Mouse (Mus musculus) kidney, adult 11 months (tissue): Measurements from ENCODE around the gene Fetub.
A peak's percentile ranks its signal among the peaks of the same experiment; 100 is the strongest.
"Not testable (repeated sequence)": the region's sequence is repeated elsewhere in the genome, so short reads cannot be mapped to it uniquely, and the experiment has no call there.

ENCODE experiments used
- DNase-seq: peaks from one replicate; pipeline ENCODE4 v3.0.0; 2022

Gene Fetub

DNA sequence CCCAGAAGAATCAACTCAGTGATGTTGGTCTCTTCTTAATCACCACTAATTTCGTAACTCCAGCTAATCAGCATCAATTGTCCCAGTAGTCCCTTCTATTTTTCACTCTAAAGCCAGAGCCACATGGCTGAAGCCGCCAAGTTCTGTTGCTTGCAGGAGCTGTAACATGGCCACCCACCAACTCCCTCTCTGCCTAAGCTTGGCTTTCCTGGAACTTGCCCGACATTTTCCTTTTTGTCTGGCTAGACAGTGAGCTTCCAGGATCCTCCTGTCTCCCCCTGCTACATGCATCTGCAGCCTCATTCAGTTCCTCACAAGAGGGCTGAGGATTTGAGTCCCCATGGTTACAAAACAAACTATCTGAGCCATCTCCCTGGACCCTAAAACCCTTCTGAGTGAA, 6.1 kb upstream of the Fetub start:
- DNase-seq, result no peak

DNA sequence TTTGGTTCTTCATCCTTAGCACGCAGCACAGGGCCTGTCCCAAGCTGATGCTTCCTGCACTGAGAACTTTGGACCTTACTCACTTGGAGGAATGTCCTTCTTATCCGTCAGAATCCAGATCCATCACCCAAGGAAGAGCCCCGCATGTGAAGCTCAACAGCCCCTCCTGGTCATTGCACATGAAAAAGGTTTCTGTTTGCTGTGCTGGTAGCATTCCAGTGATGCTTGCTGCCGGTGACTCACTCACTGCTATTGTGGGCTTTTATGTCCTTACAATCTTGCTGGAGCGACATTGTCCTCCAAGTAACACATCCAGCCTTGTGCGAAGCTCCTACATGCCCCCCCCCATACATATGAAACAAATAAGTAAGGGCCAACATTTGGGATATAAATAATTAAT, 5.2 kb upstream of the Fetub start:
- DNase-seq, result no peak

DNA sequence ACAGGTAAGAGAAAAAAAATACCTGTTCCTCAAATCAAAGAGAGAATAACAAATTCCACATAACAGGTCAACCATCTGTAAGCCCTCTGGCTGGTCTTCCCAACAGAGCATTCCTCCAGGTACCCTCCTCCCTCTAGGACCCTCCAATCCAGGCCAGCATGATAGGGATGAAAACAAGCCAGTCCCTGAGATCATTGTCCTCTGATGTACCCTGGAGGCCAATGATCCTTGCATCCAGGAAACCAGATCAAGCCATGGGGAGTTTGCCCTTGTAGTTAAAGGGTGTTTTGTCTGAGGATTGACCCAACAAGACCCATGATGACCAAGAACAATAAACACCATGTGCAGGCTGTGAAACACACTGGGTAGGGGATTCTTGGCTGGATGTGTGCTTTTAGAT, 3.9 kb upstream of the Fetub start:
- DNase-seq, result no peak

DNA sequence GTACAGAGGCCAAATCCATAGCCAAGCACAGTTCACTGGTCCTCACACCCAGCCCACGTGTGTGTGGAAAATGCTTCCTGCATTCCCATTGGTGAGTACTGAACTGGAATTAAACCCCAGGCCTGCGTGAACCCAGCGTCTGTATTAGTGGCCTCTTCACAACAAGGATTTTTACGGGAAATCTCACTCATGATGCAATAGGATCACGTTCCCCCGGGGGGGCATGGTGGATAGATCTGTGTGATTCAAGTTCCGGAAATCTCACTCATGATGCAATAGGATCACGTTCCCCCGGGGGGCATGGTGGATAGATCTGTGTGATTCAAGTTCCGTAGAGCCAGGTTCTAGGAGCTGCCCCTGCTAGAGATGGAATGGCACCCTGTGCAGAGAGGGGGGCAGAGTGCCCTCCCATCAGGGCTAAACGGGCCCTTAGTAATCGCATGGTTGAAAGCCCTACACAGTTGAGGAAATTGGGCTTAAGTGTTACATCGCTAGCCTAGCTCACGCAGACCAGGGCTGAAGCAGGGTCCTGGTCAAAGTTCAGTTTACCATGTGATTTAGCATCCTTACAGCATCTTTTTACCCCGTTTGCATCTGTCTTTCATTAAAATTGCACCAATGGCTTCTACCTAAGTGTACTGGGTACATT, 654 bp downstream of the Fetub start:
- no peak for DNase-seq

DNA sequence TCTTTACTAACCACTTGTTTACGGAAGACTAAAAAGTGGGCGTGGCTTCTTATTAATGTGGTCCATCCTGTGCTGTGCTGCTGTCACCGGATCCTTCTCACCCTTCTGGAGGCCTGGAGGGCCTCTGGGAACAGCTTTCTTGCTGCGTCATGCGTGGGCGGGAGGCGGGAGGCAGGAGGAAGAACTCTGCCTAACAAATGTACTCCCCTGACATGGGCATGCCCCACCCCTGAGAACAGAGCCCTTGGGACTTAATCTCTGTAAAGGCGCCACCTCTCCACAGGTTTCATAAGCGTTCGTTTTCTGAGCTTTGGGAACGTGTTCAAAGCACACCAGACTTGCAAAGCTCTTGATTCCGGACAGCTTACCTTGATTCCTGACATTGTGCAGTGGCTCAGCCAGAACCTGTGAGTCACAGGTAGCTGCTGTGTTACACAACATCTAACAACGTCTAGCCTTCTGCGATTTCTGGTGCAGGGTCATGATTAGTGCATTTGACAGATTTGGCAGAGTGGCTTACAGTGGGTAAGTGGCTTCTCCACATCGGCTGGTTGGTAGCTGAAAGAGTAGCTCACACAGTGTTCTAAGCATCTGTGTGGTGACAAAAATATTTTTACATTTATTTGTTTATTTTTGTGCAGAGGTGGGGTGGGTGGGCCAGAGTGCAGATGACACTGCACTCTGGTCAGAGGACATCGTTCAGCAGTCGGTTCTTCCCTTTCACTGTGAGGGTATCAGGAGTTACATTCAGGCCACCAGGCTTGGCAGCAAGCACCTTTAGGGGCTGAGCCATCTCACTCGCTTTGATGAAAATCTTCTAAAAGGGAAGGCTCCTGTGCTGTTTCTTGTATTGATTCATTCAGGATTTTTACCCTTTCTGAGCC, 2.1 kb downstream of the Fetub start:
- DNase-seq, result peak; percentile 11

DNA sequence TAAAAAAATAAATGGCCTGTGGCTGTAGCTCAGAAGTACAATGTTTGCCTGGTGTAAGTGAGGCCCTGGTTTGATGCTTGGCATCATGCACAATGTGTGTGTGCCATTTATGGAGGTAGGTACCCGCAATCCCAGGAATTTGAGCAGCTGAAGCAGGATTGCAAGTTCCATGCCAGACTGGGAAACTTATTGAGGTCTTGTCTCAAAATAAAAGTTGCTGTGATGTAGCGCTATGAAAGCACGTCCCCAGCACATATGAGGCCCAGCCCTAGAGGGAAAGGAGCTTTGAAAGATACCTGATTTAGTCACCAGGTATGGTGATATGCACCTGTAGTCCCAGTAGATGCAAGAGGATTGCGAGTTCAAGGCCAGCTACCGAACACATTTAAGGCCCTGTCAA, 3.6 kb downstream of the Fetub start:
- DNase-seq, result no peak

DNA sequence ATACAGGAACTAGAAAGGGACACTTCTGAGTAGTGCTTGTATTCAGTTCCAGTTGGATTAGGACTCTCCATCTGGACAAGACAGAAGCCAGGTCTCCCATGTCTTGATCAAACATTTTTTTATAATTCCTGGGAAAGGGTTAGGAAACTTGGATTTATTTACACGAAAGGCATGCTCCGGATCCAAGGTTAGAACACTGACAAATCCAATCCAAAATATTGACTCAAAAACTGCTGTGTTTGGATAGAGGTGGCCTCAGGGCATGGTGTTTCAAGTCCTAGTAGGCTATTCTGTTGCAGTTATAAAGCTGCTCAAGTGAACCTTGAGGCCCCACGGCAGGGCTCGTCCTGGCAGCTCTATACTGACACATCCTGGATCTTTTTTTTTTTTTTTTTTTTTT, 4.3 kb downstream of the Fetub start:
- no peak for DNase-seq

DNA sequence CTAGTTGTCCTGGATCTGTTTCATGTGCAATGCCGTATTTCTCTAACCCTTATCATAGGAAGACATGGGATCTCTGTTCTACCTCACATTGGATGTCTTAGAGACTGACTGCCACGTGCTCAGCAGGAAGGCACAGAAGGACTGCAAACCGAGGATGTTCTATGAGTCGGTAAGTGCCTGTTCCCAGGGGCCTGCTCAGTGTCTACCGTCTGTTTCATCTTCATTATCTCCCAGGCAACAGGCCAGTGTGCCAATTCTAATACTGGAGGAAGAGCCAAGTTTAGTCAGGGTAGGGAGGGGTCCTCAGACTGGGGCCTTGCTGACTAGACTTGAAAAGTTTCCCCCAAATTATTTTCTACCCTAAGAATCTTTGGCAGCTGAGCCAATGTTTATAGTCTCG, 11.4 kb downstream of the Fetub start:
- DNase-seq, result no peak

DNA sequence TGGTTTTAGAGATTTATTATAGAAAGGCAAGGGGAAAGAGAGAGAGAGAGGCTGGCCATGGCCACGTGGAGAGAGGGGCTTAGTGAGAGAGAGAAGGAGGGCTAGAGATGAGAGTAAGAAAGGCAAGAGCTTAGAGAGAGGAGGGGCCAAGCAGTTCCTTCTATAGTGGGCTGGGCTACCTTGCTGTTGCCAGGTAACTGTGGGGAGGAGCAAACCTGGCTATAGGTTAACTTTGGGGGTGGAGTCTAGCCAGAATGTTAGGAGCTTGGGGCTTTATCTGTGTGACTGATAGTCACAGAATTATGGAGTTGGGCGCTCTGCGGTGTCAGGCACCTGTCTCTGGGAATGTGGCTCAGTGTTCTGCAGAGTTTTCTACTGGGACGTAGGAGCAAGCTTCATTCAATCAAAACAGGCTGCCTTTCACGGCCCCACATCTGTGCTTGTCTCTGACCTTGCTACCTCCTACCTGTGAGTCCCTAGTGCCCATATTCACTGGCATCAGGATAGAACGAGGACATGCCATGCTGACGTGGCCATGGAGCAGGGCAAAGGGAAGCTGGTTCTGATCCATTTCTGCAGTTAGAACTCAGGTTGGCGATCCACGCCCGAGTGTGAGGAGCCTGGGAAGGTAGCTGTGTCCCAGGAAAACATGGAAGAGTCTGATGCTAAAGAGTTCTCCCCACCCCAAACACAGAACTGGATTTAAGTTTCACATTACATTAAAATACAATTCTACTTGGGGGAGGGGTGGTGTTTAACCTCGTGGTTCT, 13.5 kb downstream of the Fetub start:
- DNase-seq, result no peak

DNA sequence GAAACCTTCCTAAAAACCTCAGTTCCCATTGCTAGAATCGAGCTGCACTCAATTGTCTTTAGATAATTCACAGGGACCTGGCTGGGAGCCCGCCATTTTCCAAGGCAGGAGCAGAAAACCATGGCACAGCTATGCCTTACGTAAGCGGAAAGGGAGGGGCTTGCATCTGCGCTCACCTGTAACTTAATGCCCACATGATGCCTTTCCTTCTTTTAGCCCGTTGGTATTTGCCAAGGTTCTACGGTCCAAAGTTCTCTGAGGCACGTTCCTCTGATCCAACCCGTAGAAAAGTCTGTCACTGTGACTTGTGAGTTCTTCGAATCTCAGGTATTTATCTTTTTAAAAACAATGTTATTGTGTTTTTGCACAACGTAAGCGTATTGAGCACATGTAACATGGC, 19.5 kb downstream of the Fetub start:
- DNase-seq, result peak; percentile 38

DNA sequence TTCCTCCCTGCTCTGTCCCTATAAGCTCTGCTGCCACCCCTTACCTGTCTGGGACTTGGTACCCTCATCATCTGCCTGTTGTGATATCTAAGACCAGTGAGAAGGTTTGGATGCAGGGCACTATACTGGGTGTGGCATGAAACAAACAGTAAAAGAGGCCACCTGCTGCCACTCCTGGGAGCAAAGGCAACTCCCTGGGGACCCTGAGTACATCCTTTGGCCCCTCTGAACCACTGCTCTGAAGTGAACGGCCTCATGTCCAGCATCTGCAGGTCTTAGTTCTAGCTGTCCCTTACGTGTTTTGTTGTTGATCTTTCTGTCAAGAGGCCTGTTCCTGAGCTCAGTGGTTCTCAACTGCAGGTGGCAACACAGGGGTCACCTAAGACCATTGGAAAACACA, 20.4 kb downstream of the Fetub start:
- DNase-seq, result no peak

DNA sequence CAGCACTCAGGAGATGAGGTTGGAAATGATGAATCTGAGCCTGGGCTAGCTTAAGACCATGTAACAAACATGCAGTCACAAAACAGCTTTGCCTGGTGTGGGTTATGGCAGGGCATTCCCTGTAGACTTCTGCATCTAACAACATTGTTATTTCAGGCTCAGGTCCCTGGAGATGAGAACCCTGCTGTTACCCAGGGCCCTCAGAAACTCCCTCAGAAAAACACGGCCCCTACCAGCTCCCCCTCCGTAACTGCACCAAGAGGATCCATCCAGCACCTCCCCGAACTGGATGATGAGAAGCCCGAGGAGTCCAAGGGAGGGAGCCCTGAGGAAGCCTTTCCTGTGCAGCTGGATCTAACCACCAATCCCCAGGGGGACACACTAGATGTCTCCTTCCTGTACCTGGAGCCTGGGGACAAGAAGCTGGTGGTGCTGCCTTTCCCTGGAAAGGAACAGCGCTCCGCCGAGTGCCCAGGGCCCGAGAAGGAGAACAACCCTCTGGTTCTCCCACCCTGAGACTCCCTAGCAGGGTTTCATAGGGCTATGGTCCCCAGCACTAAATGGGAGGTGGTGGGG, 21.1 kb downstream of the Fetub start:
- no peak for DNase-seq

DNA sequence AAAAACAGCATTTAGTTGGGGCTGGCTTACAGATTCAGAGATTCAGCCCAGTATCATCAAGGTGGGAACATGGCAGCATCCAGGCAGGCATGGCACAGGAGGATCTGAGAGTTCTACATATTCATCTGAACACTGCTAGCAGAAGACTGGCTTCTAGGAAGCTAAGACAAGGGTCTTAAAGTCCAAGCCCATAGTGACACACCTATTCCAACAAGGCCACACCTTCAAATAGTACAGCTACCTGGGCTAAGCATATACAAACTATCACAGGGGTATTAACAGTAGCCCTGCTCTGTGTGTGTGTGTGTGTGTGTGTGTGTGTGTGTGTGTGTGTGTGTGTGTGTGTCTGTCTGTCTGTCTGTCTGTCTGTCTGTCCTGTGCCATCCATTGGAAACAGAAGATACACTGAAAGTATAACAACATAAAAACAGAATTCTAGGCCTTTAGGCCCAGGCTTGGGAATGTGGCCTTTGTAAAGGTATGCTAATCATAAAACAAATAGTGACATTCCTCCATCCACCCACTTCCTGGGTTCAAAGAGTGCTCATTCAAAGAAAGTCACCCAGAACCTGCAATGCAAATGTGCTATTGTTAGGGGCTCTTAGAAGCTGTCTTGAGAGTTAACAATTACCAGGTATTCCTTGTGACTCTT, 23.8 kb downstream of the Fetub start:
- DNase-seq, result not testable (repeated sequence)

DNA sequence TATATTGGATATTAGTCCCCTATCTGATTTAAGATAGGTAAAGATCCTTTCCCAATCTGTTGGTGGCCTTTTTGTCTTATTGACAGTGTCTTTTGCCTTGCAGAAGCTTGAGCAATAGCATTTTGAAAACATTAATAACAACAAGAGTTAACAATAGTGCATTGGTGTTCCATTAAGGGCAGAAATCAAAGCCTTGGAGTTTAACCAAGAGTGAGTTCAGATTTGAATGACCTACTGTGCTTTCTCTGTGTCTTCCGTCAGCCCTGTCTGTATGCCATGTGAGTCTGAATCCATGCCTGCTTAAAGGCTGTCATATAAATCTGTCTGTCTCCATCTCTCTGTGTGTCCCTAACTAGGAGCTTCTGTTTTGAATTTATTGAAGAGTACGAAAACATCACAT, 29.2 kb downstream of the Fetub start:
- DNase-seq, result no peak

DNA sequence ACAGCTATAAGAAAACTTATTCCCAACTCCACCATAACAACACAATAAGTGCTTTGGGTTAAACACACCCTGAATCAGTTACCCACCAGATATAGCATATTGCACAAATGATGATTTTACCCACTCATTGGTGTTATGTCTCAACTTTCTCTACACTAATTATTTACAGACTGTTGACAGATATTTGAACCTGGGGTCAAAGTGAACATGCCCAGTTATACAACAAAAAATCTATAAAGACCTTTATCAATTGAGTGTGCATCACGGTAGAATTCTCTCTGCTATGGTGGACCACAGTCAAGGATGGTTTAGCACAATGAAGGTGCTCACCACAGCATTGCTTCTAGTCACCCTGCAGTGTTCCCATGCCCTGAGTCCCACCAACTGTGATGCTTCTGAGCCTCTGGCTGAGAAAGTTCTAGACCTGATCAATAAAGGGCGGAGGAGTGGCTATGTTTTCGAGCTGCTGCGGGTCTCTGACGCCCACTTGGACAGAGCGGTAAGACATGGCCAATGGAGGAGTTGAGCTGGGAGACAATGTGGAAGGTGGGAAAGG, 32.8 kb downstream of the Fetub start, which contains the start of gene Hrg:
Hrg (plus strand) TSS at position 233 of the 556 bp plus-strand sequence.
- no peak for DNase-seq

DNA sequence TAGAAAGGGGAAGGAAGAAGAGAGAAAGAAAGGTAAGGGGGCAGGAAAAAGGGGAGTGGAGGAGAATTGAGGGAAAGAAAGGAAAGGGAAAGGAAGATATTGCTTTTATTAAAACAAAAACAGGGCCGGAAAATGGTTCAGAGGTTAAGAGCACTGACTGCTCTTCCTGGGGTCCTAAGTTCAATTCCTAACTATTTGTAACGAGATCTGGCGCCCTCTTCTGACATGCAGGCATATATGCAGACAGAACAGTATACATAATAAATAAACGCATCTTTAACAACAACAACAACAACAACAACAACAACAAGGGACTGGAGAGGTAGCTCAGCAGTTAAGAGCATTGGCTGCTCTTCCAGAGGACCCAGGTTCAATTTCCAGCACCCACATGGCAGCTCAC, 34.9 kb downstream of the Fetub start:
- DNase-seq, result no peak

DNA sequence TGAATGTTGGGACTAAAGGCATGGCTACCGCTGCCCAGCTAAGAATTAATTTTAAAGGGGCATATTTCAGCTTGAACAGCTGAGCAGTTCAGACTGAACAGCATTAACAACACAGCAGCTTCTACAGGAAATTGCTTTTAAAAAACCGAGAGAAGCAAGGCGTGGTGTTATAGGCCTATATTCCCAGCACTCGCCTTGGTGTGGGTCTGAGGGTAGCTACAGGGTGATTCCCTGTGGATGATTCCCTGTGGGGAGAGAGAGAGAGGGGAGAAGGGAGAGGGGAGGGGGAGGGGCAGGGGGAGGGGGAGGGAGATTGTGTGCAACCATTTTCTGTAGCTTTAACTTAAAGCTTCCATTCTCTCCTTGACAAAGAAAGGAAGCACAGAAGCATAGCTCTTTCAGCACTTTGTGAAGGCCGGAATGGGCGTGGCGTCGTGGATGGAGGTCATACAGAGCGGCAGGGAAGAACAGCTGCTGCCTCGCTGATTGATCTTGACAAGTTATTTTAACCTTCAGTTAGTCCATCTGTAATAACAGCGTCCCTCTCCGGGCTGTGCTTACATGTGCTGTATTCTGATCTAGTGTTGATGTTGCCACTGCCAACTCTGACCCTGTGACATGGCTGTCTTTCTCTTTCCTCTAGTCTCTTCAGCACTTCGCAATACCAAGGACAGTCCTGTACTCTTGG, 37.4 kb downstream of the Fetub start:
- DNase-seq, result no peak

DNA sequence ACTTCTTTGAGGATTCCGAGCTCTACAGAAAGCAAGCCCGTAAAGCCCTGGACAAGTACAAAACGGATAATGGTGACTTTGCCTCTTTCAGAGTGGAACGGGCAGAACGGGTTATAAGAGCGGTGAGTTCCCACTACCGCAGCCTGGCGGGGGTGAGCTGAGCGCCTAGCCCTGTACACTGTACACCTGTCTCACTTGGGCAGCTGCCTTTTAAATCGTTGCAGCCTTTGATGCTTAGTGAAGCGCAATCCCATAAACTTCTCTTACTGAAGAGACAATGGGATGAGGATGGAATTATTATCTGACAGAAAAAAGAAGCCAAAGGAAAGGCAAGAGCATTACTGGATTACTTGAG, 37.9 kb downstream of the Fetub start:
- DNase-seq, result no peak

DNA sequence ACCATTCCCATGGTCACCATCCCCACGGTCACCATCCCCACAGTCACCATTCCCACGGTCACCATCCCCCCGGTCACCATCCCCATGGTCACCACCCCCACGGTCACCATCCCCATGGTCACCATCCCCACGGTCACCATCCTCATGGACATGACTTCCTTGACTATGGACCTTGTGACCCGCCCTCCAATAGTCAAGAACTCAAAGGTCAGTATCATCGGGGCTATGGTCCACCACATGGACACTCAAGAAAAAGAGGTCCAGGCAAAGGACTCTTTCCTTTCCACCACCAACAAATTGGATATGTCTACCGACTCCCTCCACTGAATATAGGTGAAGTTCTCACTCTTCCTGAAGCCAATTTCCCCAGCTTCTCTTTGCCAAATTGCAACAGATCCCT, 42.9 kb downstream of the Fetub start:
- DNase-seq, result no peak

DNA sequence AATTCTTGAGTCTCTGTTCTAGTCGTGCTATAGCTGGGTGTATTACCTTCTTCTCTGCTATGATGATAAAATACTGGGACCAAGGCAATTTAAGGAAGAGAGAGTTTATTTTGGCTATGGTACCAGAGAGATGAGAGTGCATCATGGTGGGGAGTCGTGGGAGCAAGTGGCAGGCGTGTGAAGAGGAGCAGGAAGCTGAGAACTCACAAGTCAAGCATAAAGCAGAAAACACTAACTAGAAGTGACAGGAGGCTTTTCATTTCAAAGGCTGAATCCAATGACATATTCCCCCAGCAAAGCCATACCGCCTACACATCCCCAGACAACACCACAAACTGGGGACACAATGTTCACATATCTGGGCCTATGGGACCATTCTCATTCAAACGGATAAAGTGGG, 44.1 kb downstream of the Fetub start:
- DNase-seq, result no peak

DNA sequence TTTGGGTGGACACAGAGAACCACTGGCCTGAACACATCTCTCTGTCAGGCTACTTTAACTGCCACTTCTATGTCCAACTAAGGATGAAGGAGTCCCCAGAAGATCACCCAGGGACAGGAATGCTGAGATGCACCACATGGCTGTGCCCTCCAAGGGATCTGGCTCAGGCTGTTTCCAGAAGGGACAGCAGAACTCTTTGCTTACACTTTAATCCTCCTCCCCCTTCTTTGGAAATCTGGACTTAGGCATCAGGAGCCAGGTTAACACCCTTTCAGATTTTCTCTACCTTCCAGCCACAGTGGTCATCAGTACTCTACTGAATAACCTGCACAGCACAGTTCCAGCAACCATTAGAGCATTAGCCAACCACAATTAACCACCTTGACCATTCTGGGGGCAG, 45.2 kb downstream of the Fetub start:
- no peak for DNase-seq
